Mouse (Mus musculus) midbrain, postnatal 0 days (tissue): ENCODE data around the gene Srgap3. TPM values are rescaled to one million over a fixed set of nuclear protein-coding genes. Genes with fewer than 3 reads are reported as not detected.

ENCODE experiments used
- ATAC-seq: fragments of 200-750 bp; cut with Nextera tagmentation; 2 replicates; pipeline ENCODE4 v1.8.0; 2017; ENCODE audit warnings: moderate number of reproducible peaks, mild to moderate bottlenecking, moderate TSS enrichment, moderate library complexity; ENCODE audit not compliant: low FRiP score
- DNase-seq: peaks from one replicate; pipeline ENCODE4 v3.0.0-alpha.2; 2015; ENCODE audit warnings: low spot score
- H3K27ac ChIP-seq: fragments of 300-500 bp; sonication (generic); 2 replicates; pipeline ENCODE4 v1.5.1; 2014; ENCODE audit warnings: low read depth, mild to moderate bottlenecking, low read length, mixed read lengths
- H3K27me3 ChIP-seq: fragments of 300-500 bp; sonication (generic); 2 replicates; pipeline ENCODE4 v1.6.1; 2014; ENCODE audit warnings: low read length, control low read depth, mixed read lengths; ENCODE audit not compliant: insufficient read depth
- H3K36me3 ChIP-seq: fragments of 300-500 bp; sonication (generic); 2 replicates; pipeline ENCODE4 v1.6.1; 2014; ENCODE audit warnings: low read length, control low read depth, mixed read lengths; ENCODE audit not compliant: insufficient read depth
- H3K4me1 ChIP-seq: fragments of 300-500 bp; sonication (generic); 2 replicates; pipeline ENCODE4 v1.6.1; 2014; ENCODE audit warnings: mild to moderate bottlenecking, control low read depth, antibody characterized with exemption, low read length, mixed read lengths; ENCODE audit not compliant: insufficient read depth
- H3K4me2 ChIP-seq: fragments of 300-500 bp; sonication (generic); 2 replicates; pipeline ENCODE4 v1.6.1; 2014; ENCODE audit warnings: low read depth, mild to moderate bottlenecking, low read length, mixed read lengths; ENCODE audit not compliant: poor library complexity, severe bottlenecking
- H3K4me3 ChIP-seq: fragments of 300-500 bp; sonication (generic); 2 replicates; pipeline ENCODE4 v1.5.1; 2014; ENCODE audit warnings: low read depth, mild to moderate bottlenecking, low read length, moderate library complexity
- H3K9ac ChIP-seq: fragments of 300-500 bp; sonication (generic); replicated peaks from 2 replicates; pipeline ENCODE4 v1.6.1; 2014; ENCODE audit warnings: mild to moderate bottlenecking, low read length, moderate library complexity, mixed read lengths; ENCODE audit not compliant: poor library complexity, severe bottlenecking
- H3K9me3 ChIP-seq: fragments of 300-500 bp; sonication (generic); 2 replicates; pipeline ENCODE4 v1.6.1; 2016; ENCODE audit warnings: low read length, control low read depth
- CTCF ChIP-seq: IDR thresholded peaks from 2 replicates; pipeline ENCODE4 v1.5.1; 2016; ENCODE audit warnings: antibody characterized with exemption, mild to moderate bottlenecking
- WGBS: fragments of 180-500 bp; shearing (Covaris S2); extraction: QIAGEN DNeasy Blood & Tissue Kit; methylation state at CpG from one replicate; pipeline ENCODE4 v1.1.7; 2014; 5-methylcytosine and 5-hydroxymethylcytosine counted together
- polyA plus RNA-seq: library from polyadenylated mRNA; unstranded; fragments of >200 nt; fragmentation: Nextera tagmentation; extraction: Ambion mirVana; gene quantifications from 2 replicates; pipeline ENCODE4 v1.2.1, GENCODE M21; 2015
- total RNA-seq: library from RNA; depleted of rRNA; stranded (reverse); fragments of >200 nt; gene quantifications from 2 replicates; pipeline ENCODE4 v1.2.3, GENCODE M21; 2014

Gene Srgap3
- total and polyA plus RNA-seq, 2 experiments from 2014 or later, result 29.8 to 58.6 TPM

DNA sequence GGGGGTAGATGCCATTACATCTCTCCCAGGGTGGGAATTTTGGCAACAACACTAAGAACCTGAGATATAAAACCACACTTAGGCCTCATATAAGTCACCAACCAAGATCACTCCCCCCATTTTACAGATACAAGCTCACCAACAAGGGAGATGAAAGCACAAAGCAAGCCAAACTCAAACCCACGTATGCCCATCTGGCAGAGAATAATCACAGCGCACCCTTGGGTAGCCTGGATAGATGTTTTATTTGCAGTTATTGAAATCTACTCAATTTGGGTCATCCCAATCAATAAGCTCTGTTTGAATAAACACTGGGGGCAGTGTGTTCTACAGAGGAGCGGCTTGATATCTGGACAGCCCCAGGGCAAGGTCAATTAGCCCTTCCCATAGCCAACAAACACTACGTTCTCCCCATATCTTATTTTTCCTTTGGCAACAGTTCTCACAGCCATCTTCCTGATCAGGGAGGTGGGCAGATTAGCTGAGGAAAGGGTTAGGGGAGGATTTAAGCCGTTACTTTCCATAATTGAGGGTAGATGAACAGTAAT lies 63.4 kb downstream of the Srgap3 start:
- Histone ChIP-seq H3K9ac (no peak overlapping the region), H3K36me3 (no peaks in the 10 kb centered on the region), H3K4me2 (no peak overlapping the region), H3K27ac (peak overlapping the region; percentile 77), H3K4me1 (peaks cover 42% of the 10 kb centered on the region), H3K4me3 (no peak overlapping the region), H3K9me3 (no peaks in the 10 kb centered on the region), H3K27me3 (no peaks in the 10 kb centered on the region)
- 56% methylated on average over 5 of the region's 5 CpGs for WGBS
- DNase-seq (no peak), ATAC-seq (no peak)
- TF ChIP-seq CTCF, result no peak

DNA sequence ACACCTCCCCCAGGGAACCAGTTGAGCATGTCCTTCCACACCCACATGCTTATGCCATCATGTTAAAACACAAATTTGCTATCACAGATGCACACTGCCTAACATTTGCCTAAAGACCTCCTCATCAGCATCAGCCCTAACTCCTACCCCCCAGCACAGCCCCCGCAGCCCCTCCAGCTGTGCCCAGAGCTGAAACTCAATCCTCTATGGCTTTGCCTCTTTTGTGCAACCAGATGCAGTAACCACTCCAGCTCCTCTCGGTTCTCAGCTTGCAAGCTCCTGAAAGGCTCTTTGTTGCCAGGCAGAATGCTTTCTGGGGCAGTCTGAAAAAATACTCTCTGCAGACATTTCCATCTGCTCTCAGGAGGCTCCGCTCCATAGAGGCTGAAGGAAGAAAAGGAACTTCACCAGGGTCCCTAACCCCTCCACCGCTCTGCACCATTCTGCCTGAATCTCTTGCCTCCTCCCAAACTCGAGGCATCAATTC lies 67.0 kb downstream of the Srgap3 start:
- ATAC-seq, result peak; percentile 82
- Histone ChIP-seq H3K27ac (peak overlapping the region; percentile 53), H3K4me2 (peak overlapping the region; percentile 3; the same call in 1 of the 2 replicates), H3K36me3 (no peaks in the 10 kb centered on the region), H3K27me3 (no peaks in the 10 kb centered on the region), H3K4me3 (no peak overlapping the region), H3K9me3 (no peaks in the 10 kb centered on the region), H3K4me1 (peaks cover 34% of the 10 kb centered on the region), H3K9ac (no peak overlapping the region)
- no peak for TF ChIP-seq CTCF
- peak; percentile 85 for DNase-seq
- 9% methylated on average over 5 of the region's 5 CpGs for WGBS

GRCm38 (mm10) chr6:112879154-112879553 lies 67.9 kb downstream of the Srgap3 start:
- Histone ChIP-seq H3K4me2 (no peak overlapping the region), H3K9ac (no peak overlapping the region), H3K36me3 (no peaks in the 10 kb centered on the region), H3K27ac (peak overlapping the region; percentile 53), H3K9me3 (no peaks in the 10 kb centered on the region), H3K27me3 (no peaks in the 10 kb centered on the region), H3K4me3 (no peak overlapping the region), H3K4me1 (peaks cover 30% of the 10 kb centered on the region)
- ATAC-seq (no peak), DNase-seq (peak; percentile 59)
- TF ChIP-seq CTCF, result no peak
- 56% methylated on average over 5 of the region's 5 CpGs for WGBS

DNA sequence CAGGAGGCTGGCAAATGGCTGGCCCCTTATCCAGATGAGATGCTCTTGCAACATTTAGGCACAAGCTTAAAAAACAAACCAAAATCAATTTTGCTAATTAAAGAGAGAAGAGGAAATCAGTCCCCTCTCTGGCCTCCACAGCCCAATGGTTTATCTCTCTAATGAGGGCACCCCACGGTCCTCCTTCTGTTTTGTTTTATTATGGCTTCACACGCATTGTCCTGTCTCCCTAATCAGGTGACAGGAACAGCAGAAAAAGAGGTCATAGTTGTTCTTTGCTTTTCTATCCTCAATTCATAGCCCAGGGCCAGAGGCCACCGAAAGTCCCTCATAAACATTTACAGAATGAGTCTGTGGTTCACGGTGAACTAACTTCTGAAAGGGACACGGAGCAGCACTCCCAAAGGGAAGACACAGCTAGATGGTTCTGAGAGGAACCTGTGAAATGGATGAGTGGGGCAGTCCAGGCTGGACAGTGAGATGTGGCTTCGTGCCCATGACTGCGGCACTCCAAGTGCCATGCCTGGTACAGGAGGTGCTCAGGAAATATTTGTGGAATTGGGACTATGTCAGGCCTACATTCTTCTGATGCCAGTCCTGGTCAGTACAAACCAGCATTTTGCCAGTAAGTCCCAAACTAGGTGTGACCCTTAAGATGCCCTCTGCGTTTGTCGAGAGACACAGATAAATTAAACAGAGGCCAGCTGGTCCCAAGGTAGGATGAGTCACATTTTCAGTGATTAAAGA lies 73.8 kb downstream of the Srgap3 start:
- H3K27me3 ChIP-seq, result no peaks in the 10 kb centered on the region
- H3K27ac ChIP-seq, result no peak overlapping the region
- H3K9ac ChIP-seq, result no peak overlapping the region
- H3K4me2 ChIP-seq, result no peak overlapping the region
- H3K36me3 ChIP-seq, result no peaks in the 10 kb centered on the region
- no peak for ATAC-seq
- no peak for DNase-seq
- no peak overlapping the region for H3K4me3 ChIP-seq
- WGBS, result 86% methylated on average over 9 of the region's 9 CpGs
- H3K4me1 ChIP-seq, result 0 out of 2 replicates have a peak, but pooled peaks cover 2% of the 10 kb centered on the region
- no peaks in the 10 kb centered on the region for H3K9me3 ChIP-seq
- no peak for TF ChIP-seq CTCF

GRCm38 (mm10) chr6:112871241-112871780 lies 75.8 kb downstream of the Srgap3 start:
- no peaks in the 10 kb centered on the region for H3K36me3 ChIP-seq
- no peak for ATAC-seq

More at GRCm38 (mm10) chr6:112871241-112871780, 75.8 kb downstream of the Srgap3 start:
- WGBS, result 87% methylated on average over 7 of the region's 7 CpGs
- Histone ChIP-seq H3K4me2 (no peak overlapping the region), H3K27ac (no peak overlapping the region), H3K9ac (no peak overlapping the region), H3K4me3 (no peak overlapping the region), H3K9me3 (no peaks in the 10 kb centered on the region), H3K4me1 (0 out of 2 replicates have a peak, but pooled peaks cover 2% of the 10 kb centered on the region), H3K27me3 (no peaks in the 10 kb centered on the region)
- DNase-seq, result no peak
- TF ChIP-seq CTCF, result no peak
